Mouse (Mus musculus) forebrain, embryonic 16.5 days (tissue): ENCODE data around the gene Tgif2. TPM values are rescaled to one million over a fixed set of nuclear protein-coding genes. Genes with fewer than 3 reads are reported as not detected.
"Not testable (repeated sequence)": the region's sequence is repeated elsewhere in the genome, so short reads cannot be mapped to it uniquely, and the experiment has no call there.

Experiments
- ATAC-seq: fragments of 200-750 bp; cut with Nextera tagmentation; 2 replicates; pipeline ENCODE4 v1.8.0; 2017; ENCODE audit warnings: mild to moderate bottlenecking, moderate library complexity
- H3K27ac ChIP-seq: fragments of 300-500 bp; sonication (generic); 2 replicates; pipeline ENCODE4 v1.5.1; 2014; ENCODE audit warnings: low read length, control low read depth
- H3K27me3 ChIP-seq: fragments of 300-500 bp; sonication (generic); replicated peaks from 2 replicates; pipeline ENCODE4 v1.6.1; 2014; ENCODE audit warnings: low read length; ENCODE audit not compliant: control insufficient read depth, insufficient read depth
- H3K36me3 ChIP-seq: fragments of 300-500 bp; sonication (generic); 2 replicates; pipeline ENCODE4 v1.6.1; 2014; ENCODE audit not compliant: control insufficient read depth, insufficient read depth
- H3K4me1 ChIP-seq: fragments of 300-500 bp; sonication (generic); replicated peaks from 2 replicates; pipeline ENCODE4 v1.6.1; 2014; ENCODE audit warnings: low read length; ENCODE audit not compliant: control insufficient read depth, insufficient read depth
- H3K4me2 ChIP-seq: fragments of 300-500 bp; sonication (generic); 2 replicates; pipeline ENCODE4 v1.6.1; 2014; ENCODE audit warnings: mild to moderate bottlenecking, low read length, control low read depth
- H3K4me3 ChIP-seq: fragments of 300-500 bp; sonication (generic); replicated peaks from 2 replicates; pipeline ENCODE4 v1.5.1; 2014; ENCODE audit warnings: mild to moderate bottlenecking, low read length, control low read depth
- H3K9ac ChIP-seq: fragments of 300-500 bp; sonication (generic); replicated peaks from 2 replicates; pipeline ENCODE4 v1.6.1; 2014; ENCODE audit warnings: low read depth, low read length, control low read depth
- H3K9me3 ChIP-seq: fragments of 300-500 bp; sonication (generic); 2 replicates; pipeline ENCODE4 v1.6.1; 2016; ENCODE audit warnings: low read length; ENCODE audit not compliant: control insufficient read depth
- WGBS: fragments of 180-500 bp; shearing (Covaris S2); extraction: QIAGEN DNeasy Blood & Tissue Kit; methylation state at CpG from one replicate; pipeline ENCODE4 v1.1.7; 2014; 5-methylcytosine and 5-hydroxymethylcytosine counted together
- polyA plus RNA-seq: library from polyadenylated mRNA; unstranded; fragments of >200 nt; fragmentation: Nextera tagmentation; extraction: Ambion mirVana; gene quantifications from 2 replicates; pipeline ENCODE4 v1.2.1, GENCODE M21; 2015

The Tgif2 gene
- 33.1 and 39.1 TPM in 2 replicates for polyA plus RNA-seq

DNA sequence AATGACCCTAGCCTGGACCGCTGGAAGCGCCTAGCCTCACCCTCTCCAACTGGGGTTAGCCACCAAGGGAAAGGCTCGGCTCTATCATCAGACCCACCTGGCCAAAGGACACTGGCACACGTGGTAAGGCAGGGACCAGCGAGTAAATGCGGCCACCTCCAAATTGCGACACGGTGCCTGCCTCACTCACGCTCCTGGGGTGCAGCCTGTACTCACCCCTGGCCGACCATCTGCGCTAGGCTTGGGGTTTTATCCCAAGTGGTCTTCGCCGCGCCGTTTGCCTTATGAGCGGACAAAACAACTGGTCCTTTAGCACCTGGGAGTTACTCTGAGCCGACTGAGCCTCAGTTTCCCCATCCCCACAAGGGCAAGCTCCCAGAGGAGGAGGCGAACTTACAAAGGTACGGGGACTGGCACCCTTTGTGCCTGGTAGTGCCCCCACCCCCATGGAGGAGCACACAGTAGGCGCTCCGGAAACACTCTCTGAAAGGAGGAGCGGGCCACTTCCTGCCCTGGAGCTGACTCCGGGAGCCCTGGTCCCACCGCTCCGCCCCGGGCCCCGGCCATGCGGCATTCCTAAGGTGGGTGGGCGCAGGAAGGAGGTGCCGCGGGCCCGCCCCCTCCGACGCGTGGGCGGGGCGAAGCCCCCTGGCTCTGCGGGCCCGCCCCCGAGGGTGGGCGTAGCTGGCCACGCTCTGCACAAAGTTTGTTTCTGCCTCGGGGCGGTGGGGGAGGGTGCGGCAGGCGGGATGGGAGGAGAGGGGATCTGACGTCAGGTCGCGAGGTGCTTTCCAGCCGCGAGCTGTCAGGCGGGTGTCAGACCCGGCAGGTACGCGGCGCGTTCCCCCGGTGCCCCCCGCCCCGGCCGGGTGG lies at the start of gene Tgif2:
Tgif2 (plus strand) TSS at position 689 of the 873 bp plus-strand sequence.
- WGBS: 2% methylated on average over 47 of the region's 61 CpGs
- Histone ChIP-seq H3K9ac (peak within 1 kb of the TSS; percentile 72), H3K4me2 (peak within 1 kb of the TSS; percentile 88), H3K27me3 (no peaks in the 10 kb centered on the region), H3K4me3 (peak within 1 kb of the TSS; percentile 75), H3K9me3 (no peaks in the 10 kb centered on the region), H3K27ac (peak within 1 kb of the TSS; percentile 82), H3K36me3 (no peaks in the 10 kb centered on the region), H3K4me1 (peaks cover 42% of the 10 kb centered on the region)
- peak; percentile 72 for ATAC-seq

- no peak overlapping the region for H3K4me3 ChIP-seq
- no peak overlapping the region for H3K4me2 ChIP-seq
- no peaks in the 10 kb centered on the region; the same call in 1 of the 2 replicates for H3K9me3 ChIP-seq
- H3K9ac ChIP-seq: no peak overlapping the region
- ATAC-seq: no peak
- 78% methylated on average over 1 of the region's 1 CpGs for WGBS
- no peaks in the 10 kb centered on the region for H3K27me3 ChIP-seq
- H3K36me3 ChIP-seq: no peaks in the 10 kb centered on the region
- H3K27ac ChIP-seq: no peak overlapping the region
- no peaks in the 10 kb centered on the region for H3K4me1 ChIP-seq
Observed at GRCm38 (mm10) chr2:156798516-156798915, 41.3 kb upstream of the Tgif2 start.

- Histone ChIP-seq H3K27ac (no peak overlapping the region), H3K9ac (no peak overlapping the region)
- WGBS: 70% methylated on average over 4 of the region's 4 CpGs
Observed at GRCm38 (mm10) chr2:156801045-156801444, 38.8 kb upstream of the Tgif2 start.

DNA sequence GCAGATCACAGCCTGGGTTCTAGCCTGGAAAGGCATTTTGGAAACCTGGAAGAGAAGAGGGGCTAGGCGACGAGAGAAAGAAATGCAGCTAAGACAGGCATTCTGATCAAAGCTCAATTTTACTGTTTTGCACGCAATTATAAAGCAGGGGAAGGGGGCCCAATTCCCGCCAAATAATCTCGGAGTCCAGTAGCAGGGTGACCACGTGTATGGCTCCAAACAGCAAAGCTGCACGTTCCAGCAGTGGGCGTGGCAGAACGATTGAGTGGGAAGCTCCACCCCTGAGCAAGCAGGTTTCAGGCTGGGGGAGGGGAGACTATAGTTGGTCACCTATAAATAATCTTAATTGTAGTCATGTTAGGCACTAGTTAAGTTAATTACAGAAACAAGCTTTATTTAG lies 37.7 kb upstream of the Tgif2 start:
- WGBS: 51% methylated on average over 9 of the region's 9 CpGs
- H3K9ac ChIP-seq, H3K9me3 ChIP-seq, H3K4me3 ChIP-seq, H3K36me3 ChIP-seq, H3K27me3 ChIP-seq, H3K27ac ChIP-seq, ATAC-seq, H3K4me1 ChIP-seq, H3K4me2 ChIP-seq: not testable (repeated sequence)

More at GRCm38 (mm10) chr2:156801045-156801444, 38.8 kb upstream of the Tgif2 start:
- H3K9me3 ChIP-seq: no peaks in the 10 kb centered on the region
- no peak overlapping the region for H3K4me3 ChIP-seq
- no peaks in the 10 kb centered on the region for H3K36me3 ChIP-seq
- no peak overlapping the region for H3K4me2 ChIP-seq
- H3K4me1 ChIP-seq: no peaks in the 10 kb centered on the region
- H3K27me3 ChIP-seq: no peaks in the 10 kb centered on the region
- ATAC-seq: no peak

- no peaks in the 10 kb centered on the region for H3K36me3 ChIP-seq
- no peak overlapping the region for H3K4me2 ChIP-seq
- H3K9ac ChIP-seq: no peak overlapping the region
- no peak overlapping the region for H3K4me3 ChIP-seq
- WGBS: 70% methylated on average over 4 of the region's 4 CpGs
- no peaks in the 10 kb centered on the region for H3K27me3 ChIP-seq
- H3K4me1 ChIP-seq: no peaks in the 10 kb centered on the region
- ATAC-seq: no peak
- H3K9me3 ChIP-seq: no peaks in the 10 kb centered on the region
- no peak overlapping the region for H3K27ac ChIP-seq
Observed at GRCm38 (mm10) chr2:156803698-156804372, 36.0 kb upstream of the Tgif2 start.

DNA sequence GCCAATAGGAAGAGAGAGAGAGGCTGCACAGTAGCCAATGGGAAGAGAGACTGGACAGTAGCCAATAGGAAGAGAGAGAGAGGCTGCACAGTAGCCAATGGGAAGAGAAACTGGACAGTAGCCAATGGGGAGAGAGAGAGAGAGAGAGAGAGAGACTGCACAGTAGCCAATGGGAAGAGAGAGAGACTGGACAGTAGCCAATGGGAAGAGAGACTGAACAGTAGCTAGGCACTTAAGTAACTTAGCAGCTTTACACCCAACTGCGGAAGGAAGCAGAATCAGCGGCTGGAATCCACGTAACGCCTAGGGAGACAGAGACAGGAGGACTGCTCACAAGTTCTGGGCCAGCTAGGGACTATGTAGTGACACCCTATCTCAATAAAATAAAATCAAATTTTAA lies 35.2 kb upstream of the Tgif2 start:
- no peaks in the 10 kb centered on the region for H3K4me1 ChIP-seq
- H3K4me3 ChIP-seq: no peak overlapping the region
- H3K27me3 ChIP-seq: no peaks in the 10 kb centered on the region
- no peak overlapping the region for H3K4me2 ChIP-seq
- H3K36me3 ChIP-seq: no peaks in the 10 kb centered on the region
- no peak overlapping the region for H3K9ac ChIP-seq
- H3K27ac ChIP-seq: no peak overlapping the region
- H3K9me3 ChIP-seq: no peaks in the 10 kb centered on the region
- ATAC-seq: no peak
- 95% methylated on average over 4 of the region's 4 CpGs for WGBS

- no peak for ATAC-seq
Observed at GRCm38 (mm10) chr2:156806886-156807285, 32.9 kb upstream of the Tgif2 start.

DNA sequence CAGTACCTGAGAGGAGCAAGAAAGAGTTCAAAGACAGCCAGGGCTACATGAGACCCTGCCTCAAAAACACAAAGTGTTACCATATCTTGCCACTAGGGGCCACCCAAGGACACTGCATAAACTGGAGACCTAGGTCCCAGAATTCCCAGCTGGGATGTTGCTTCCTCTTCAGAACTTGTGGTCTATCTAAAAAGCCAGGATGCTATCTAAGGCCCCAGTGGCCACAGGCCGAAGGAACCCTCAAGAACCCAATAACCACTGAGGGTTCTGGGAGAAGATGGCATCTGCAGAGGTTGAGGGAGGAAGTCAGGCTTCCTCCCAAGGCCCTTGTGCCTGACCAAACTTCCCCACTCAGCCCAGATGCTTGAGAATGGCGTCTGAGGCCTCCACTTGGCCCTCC lies 30.2 kb upstream of the Tgif2 start:
- H3K4me1 ChIP-seq: no peaks in the 10 kb centered on the region
- no peak overlapping the region for H3K9ac ChIP-seq
- H3K4me2 ChIP-seq: no peak overlapping the region
- H3K4me3 ChIP-seq: no peak overlapping the region
- ATAC-seq: peak; percentile 55; the same call in 1 of the 2 replicates
- H3K27ac ChIP-seq: no peak overlapping the region
- WGBS: 51% methylated on average over 2 of the region's 2 CpGs
- no peaks in the 10 kb centered on the region for H3K9me3 ChIP-seq
- no peaks in the 10 kb centered on the region for H3K36me3 ChIP-seq
- H3K27me3 ChIP-seq: no peaks in the 10 kb centered on the region

More at GRCm38 (mm10) chr2:156806886-156807285, 32.9 kb upstream of the Tgif2 start:
- Histone ChIP-seq H3K36me3 (no peaks in the 10 kb centered on the region), H3K9me3 (no peaks in the 10 kb centered on the region), H3K27me3 (no peaks in the 10 kb centered on the region), H3K4me3 (no peak overlapping the region), H3K27ac (no peak overlapping the region), H3K4me1 (no peaks in the 10 kb centered on the region), H3K9ac (no peak overlapping the region), H3K4me2 (no peak overlapping the region)
- 75% methylated on average over 6 of the region's 6 CpGs for WGBS

DNA sequence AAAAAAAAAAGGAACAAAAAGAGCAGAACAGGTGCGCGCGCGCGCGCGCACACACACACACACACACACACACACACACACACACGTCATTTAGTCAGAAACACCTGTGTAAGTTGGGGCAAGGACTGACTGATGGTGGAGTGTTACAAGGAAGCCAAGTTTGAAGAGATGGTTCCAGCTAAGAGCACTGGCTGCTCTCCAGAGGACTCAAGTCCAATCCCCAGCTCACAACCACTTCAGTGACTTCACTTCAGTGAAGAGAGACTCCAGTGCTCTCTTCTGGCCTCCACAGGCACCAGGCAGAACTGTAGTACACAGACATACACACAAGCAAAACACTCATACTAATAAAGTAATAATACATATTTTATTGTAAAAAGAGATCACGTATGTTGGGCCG lies 29.1 kb upstream of the Tgif2 start:
- H3K36me3 ChIP-seq: no peaks in the 10 kb centered on the region
- no peak overlapping the region for H3K27ac ChIP-seq
- H3K27me3 ChIP-seq: no peaks in the 10 kb centered on the region
- no peak overlapping the region for H3K4me3 ChIP-seq
- 99% methylated on average over 10 of the region's 10 CpGs for WGBS
- no peak for ATAC-seq
- H3K9me3 ChIP-seq: no peaks in the 10 kb centered on the region
- no peak overlapping the region for H3K4me2 ChIP-seq
- H3K9ac ChIP-seq: no peak overlapping the region
- H3K4me1 ChIP-seq: no peaks in the 10 kb centered on the region
